Mouse (Mus musculus) myocyte (in vitro differentiated cells): ENCODE data around the gene P2ry13.

Source experiments
- CEBPB ChIP-seq: IDR thresholded peaks from 2 replicates; pipeline ENCODE4 v1.6.1; 2011; ENCODE audit warnings: mild to moderate bottlenecking, moderate library complexity; ENCODE audit not compliant: poor library complexity, insufficient read depth, severe bottlenecking
- E2F4 ChIP-seq: IDR thresholded peaks from one replicate; pipeline ENCODE4 v1.6.1; 2011; ENCODE audit warnings: mild to moderate bottlenecking, control low read depth, moderate library complexity; ENCODE audit not compliant: insufficient read depth
- MAX ChIP-seq: IDR thresholded peaks from one replicate; pipeline ENCODE4 v1.6.1; 2011; ENCODE audit warnings: low read depth, mild to moderate bottlenecking, control low read depth
- MYOD1 ChIP-seq, 3 experiments: IDR thresholded peaks; one replicate each; pipeline ENCODE4 v1.6.1; 2011; ENCODE audit warnings: control low read depth in 2 of 3, low read depth in 2 of 3, mild to moderate bottlenecking in 2 of 3, moderate library complexity in 1 of 3; ENCODE audit not compliant: insufficient read length in 2 of 3, control insufficient read depth in 1 of 3
- POLR2A ChIP-seq: IDR thresholded peaks from one replicate; pipeline ENCODE4 v1.6.1; 2011; ENCODE audit warnings: low read depth, mild to moderate bottlenecking, control low read depth, moderate library complexity; ENCODE audit not compliant: insufficient read length
- POLR2AphosphoS2 ChIP-seq: IDR thresholded peaks from one replicate; pipeline ENCODE4 v1.6.1; 2011; ENCODE audit warnings: low read depth, control low read depth; ENCODE audit not compliant: insufficient read length
- SRF ChIP-seq: IDR thresholded peaks from one replicate; pipeline ENCODE4 v1.6.1; 2011; ENCODE audit warnings: low read depth; ENCODE audit not compliant: control insufficient read depth, insufficient read length
- TCF12 ChIP-seq: IDR thresholded peaks from one replicate; pipeline ENCODE4 v1.6.1; 2011; ENCODE audit warnings: mild to moderate bottlenecking, control low read depth; ENCODE audit not compliant: poor library complexity, insufficient read depth, severe bottlenecking
- USF1 ChIP-seq: IDR thresholded peaks from one replicate; pipeline ENCODE4 v1.6.1; 2011; ENCODE audit warnings: low read depth, mild to moderate bottlenecking, control low read depth, moderate library complexity

DNA sequence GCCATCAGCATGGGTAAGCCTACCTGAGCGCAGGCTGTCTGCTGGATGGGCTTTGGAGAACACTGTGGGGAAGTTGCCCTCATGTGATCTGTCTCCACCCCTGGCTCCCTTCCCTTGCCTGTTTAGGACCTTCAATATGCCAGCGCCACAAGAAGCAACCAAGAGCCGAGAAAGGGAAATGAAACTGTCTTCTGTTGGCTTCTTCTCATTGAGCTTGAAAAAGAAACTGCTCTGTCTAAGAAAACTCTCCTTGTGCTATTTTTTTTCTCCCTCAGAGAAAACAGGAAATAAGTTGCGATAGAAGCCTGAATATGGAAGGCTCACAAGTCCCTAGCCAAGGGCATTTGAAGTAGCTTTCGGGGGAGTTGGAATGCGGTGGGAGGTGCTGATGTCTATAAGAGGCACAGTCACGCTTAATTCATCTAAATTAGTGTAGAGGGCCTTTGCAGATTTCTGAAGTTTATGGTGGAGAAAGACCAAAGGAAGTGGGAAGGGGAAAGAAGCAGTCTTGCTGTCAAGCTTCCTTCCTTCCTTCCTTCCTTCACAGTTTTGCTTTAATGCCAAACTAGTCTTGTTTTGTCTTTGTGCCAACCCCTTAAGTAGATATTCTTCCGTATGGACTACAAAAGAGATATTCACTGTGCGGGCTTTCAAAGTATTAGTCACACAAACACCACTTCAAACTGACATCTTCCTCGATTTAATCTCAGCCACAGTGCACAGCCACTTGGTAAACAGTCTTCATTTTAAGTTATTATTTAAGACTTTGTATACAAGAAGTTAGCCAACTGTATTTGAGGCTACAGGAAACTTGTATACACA, 18.3 kb upstream of the P2ry13 start:
- TF ChIP-seq USF1: no peak
- TF ChIP-seq POLR2AphosphoS2: no peak
- TF ChIP-seq POLR2A: no peak
- TF ChIP-seq MYOD1 (IDR thresholded peaks at IDR 0.05; ENCODE audit: control insufficient read depth in 1 of 3, insufficient read length in 2 of 3, low read depth in 2 of 3): no peak
- TF ChIP-seq TCF12: no peak
- no peak for TF ChIP-seq MAX
- TF ChIP-seq CEBPB: no peak
- no peak for TF ChIP-seq E2F4
- no peak for TF ChIP-seq SRF
